Mouse (Mus musculus): ENCODE measurements around the gene Tubg2. TPM values are rescaled to one million over a fixed set of nuclear protein-coding genes. Genes with fewer than 3 reads are reported as not detected.
"Not testable (repeated sequence)": the region's sequence is repeated elsewhere in the genome, so short reads cannot be mapped to it uniquely, and the experiment has no call there.

Tubg2 gene
- 10 to 100 TPM; 48.6 to 54.5 TPM for total RNA-seq (2021)
- long read RNA-seq, experiment 1, transcript Tubg2-201 (11 exons, 1,754 nt) = major isoform, 81 of 100 reads
- long read RNA-seq, experiment 1, partial matches to known transcripts = 12 of 100 reads
- long read RNA-seq, experiment 1, other reads (novel, unspliced or antisense) = 7 of 100 reads
- long read RNA-seq, experiment 2, transcript Tubg2-201 (11 exons, 1,754 nt) = major isoform, 41 of 56 reads
- long read RNA-seq, experiment 2, partial matches to known transcripts = 11 of 56 reads
- long read RNA-seq, experiment 2, other reads (novel, unspliced or antisense) = 4 of 56 reads

- peak; percentile 82 to 87 for DNase-seq (ENCODE audit: low spot score in 2 of 2)
Observed at GRCm38 (mm10) chr11:101155728-101156371, at the start of gene Tubg2. TSS of gene Tubg2 (plus strand) at chr11:101155907.

DNA sequence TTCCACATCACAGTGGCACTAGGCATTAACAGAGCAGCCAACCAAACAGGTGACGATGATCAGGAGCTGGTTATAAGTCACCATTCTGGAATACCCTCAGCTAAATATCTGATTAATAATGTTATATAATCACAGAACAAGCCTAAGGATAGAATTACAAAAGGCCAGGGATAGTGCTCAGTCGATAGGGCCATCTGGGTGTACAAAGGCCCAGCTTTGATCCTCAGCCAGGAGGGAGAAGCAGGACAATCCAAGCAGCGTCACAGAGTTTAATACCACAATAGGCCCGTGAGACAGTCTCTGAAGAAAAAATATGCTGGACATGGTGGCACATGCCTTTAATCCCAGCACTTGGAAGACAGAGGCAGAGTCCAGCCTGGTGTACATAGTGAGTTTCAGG is 46.4 kb upstream of the Tubg2 start:
- no peak for DNase-seq (ENCODE audit: low spot score in 2 of 2)

DNA sequence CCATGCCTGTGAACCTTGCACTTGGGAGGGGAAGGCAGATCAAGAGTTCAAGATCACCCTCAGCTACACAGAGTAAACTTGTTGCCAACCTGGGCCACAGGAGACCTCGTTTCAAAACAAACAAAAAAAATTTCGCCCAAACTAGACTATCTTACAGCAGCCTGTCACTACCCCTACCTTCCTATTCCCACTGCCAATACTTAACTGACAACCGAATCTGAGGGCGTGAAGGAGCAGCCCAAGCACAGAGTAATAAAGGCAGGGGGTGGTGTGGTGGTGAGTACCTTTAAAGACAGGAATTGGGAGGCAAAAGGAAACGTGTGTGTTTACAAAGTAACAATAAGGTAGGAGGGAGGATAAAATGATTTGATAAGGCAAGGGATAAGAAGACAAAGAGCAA is 45.0 kb upstream of the Tubg2 start:
- no peak for DNase-seq (ENCODE audit: low spot score in 2 of 2)

- no peak for DNase-seq (ENCODE audit: low spot score in 2 of 2)
Observed at GRCm38 (mm10) chr11:101111178-101111577, 44.5 kb upstream of the Tubg2 start.

DNA sequence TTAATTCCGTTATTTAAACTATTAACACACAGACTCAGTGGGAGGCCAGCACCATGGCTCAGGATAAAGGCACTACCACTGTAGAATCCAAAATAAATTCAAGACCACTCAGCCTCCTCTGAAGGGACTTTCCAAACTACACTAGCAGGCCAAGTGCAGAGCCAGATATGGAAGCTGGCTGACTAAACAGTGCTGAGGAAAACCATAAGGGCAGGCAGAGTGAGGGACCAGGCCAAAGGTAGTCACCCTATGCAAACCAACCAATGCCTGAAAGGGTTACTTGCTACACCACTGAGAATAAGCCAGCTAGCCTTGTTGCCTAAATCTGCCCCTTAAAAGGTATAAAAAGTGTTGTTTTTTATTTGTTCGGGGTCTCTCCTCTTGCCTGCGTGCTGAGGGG is 43.5 kb upstream of the Tubg2 start:
- no peak for DNase-seq (ENCODE audit: low spot score in 2 of 2)

DNA sequence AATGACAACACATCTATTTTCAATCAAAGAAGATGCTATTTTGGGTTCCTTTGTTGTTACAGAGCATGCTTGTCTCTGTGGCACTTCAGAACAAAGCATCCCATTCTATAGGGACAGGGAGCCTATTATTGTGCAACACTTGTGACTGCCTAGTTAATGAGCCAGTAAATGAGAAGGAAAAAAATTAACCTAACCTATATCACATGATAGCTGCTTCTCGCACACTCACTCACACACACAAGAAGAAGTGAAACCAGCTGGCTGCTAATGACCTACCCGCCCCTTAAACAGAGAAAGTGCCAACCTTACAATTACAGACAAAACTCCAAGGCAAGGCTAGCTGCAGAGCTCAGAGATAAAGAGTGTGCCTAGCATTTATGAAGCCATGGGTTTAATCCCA is 40.1 kb upstream of the Tubg2 start:
- no peak for DNase-seq (ENCODE audit: low spot score in 2 of 2)

GRCm38 (mm10) chr11:101118105-101118504 is 37.6 kb upstream of the Tubg2 start:
- no peak for DNase-seq (ENCODE audit: low spot score in 2 of 2)

DNA sequence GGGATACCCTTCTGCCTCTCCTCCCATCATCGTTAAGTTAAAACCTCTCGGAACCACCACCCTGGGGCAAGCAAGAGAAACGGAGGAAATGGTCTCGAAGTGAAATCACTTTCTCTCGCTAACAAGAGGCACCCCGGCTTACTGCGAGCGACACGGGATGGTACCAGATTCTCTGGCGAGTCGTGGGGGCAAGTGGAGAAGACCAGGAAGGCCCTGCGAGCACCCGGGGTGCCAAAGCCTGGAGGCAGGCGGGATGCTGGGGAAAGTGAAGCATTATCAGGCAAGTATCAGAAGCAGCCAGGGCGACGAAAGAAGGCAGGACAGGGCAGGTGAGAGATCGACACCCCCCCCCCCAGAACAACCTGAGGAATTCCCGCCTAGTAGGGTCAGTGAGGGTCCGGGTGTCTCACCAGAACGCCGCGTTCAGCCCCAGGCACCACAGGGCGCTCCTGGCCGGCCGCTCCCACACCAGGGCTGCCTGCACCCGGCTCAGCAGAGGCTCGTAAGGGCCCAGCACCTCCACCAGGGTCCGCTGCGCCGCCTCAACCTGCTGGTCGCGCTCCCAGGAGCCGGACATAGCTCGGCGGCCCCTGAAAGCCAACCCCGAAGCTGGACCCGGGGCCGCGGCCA is 36.5 kb upstream of the Tubg2 start:
- DNase-seq (ENCODE audit: low spot score in 2 of 2) = peak in 1 of 2 experiments; percentile 11

- peak; percentile 98 to 100 for DNase-seq (ENCODE audit: low spot score in 2 of 2)
Observed at GRCm38 (mm10) chr11:101119761-101120544, 35.8 kb upstream of the Tubg2 start, which contains the start of the genes Retreg3 and Tubg1. TSS of gene Retreg3 (minus strand) at chr11:101119893. TSS of gene Tubg1 (plus strand) at chr11:101119938.

GRCm38 (mm10) chr11:101120545-101121188 is 35.0 kb upstream of the Tubg2 start:
- peak in 1 of 2 experiments; percentile 10 for DNase-seq (ENCODE audit: low spot score in 2 of 2)

GRCm38 (mm10) chr11:101124494-101124893 is 31.2 kb upstream of the Tubg2 start:
- not testable (repeated sequence) for DNase-seq (ENCODE audit: low spot score in 2 of 2)

- not testable (repeated sequence) for DNase-seq (ENCODE audit: low spot score in 2 of 2)
Observed at GRCm38 (mm10) chr11:101125008-101125407, 30.7 kb upstream of the Tubg2 start.

GRCm38 (mm10) chr11:101127075-101127474 is 28.6 kb upstream of the Tubg2 start:
- DNase-seq (ENCODE audit: low spot score in 2 of 2) = no peak

- DNase-seq (ENCODE audit: low spot score in 2 of 2) = no peak
Observed at GRCm38 (mm10) chr11:101128996-101129577, 26.6 kb upstream of the Tubg2 start.

GRCm38 (mm10) chr11:101130056-101130756 is 25.5 kb upstream of the Tubg2 start:
- no peak for DNase-seq (ENCODE audit: low spot score in 2 of 2)

DNA sequence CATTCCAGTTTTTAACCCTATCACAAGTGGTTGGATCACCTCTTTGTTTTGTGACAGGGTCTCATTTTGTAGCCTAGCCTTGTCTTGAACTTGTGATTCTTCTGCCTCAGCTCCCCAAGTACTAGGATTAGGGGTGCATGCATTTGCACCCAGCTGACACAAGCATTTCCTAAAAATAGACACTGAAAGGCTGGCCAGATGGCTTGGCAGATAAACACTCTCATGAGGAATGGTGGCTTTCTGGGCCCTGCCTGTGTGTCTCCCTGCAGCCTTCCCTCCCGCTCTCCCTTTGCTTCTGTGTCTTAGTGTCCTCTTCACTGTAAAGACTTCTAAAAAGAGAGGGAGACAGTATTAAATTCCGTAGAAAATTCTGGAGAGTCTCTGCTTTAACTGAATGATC is 24.5 kb upstream of the Tubg2 start:
- no peak for DNase-seq (ENCODE audit: low spot score in 2 of 2)

GRCm38 (mm10) chr11:101131701-101132100 is 24.0 kb upstream of the Tubg2 start:
- DNase-seq (ENCODE audit: low spot score in 2 of 2) = no peak

- DNase-seq (ENCODE audit: low spot score in 2 of 2) = no peak
Observed at GRCm38 (mm10) chr11:101133037-101133436, 22.7 kb upstream of the Tubg2 start.

DNA sequence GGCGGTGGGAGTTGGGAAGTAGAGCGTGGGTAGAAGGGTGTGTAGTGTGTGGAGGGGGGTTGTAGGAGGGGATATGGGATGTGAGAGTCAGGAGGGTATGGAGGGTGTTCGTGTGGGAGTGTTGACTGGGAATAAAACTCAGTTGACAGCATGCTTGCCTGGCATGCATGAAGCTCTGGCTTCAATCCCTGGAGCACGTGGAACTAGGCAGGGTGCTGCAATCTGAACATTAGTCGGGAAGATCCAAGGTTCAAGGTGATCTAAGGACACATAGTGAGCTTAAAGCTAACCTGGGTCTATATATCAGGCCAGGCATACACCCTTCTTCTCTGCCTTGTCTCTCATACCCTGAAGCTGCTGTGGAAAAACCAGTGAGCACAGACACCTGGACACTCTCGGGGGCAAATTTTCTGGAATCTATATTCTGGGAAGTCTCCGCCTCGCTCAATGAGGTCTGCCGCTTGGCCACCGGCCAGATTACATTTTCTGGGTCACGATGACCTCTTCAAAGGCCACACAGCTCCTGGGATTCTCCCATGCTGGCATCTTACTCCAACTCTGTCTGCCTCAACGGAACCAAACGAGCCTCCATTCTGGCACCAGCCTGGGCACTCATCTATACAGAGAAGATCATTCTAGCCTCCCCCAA is 21.4 kb upstream of the Tubg2 start:
- DNase-seq (ENCODE audit: low spot score in 2 of 2) = no peak
